Mouse (Mus musculus) forebrain, postnatal 0 days (tissue): ENCODE measurements at regions not wholly inside any gene's neighbourhood (a gene's known extent, or its start where the extent isn't known, plus 50 kb on each side); places are given as distances from the start of the nearest gene placed in this dataset.
A peak's percentile ranks its signal among the peaks of the same experiment; 100 is the strongest.

Experiments
- ATAC-seq: fragments of 200-750 bp; cut with Nextera tagmentation; 2 replicates; pipeline ENCODE4 v1.8.0; 2017; ENCODE audit warnings: mild to moderate bottlenecking, moderate library complexity
- DNase-seq: peaks from one replicate; pipeline ENCODE4 v3.0.0-alpha.2; 2015
- H3K27ac ChIP-seq: fragments of 300-500 bp; sonication (generic); 2 replicates; pipeline ENCODE4 v1.5.1; 2014; ENCODE audit warnings: low read depth, mild to moderate bottlenecking, antibody characterized with exemption, low read length, moderate library complexity, mixed read lengths
- H3K27me3 ChIP-seq: fragments of 300-500 bp; sonication (generic); 2 replicates; pipeline ENCODE4 v1.6.1; 2014; ENCODE audit warnings: mild to moderate bottlenecking, low read length, mixed read lengths; ENCODE audit not compliant: insufficient read depth
- H3K36me3 ChIP-seq: fragments of 300-500 bp; sonication (generic); 2 replicates; pipeline ENCODE4 v1.6.1; 2014; ENCODE audit warnings: mild to moderate bottlenecking, moderate library complexity; ENCODE audit not compliant: insufficient read depth
- H3K4me1 ChIP-seq: fragments of 300-500 bp; sonication (generic); 2 replicates; pipeline ENCODE4 v1.6.1; 2014; ENCODE audit warnings: antibody characterized with exemption; ENCODE audit not compliant: insufficient read depth
- H3K4me2 ChIP-seq: fragments of 300-500 bp; sonication (generic); 2 replicates; pipeline ENCODE4 v1.6.1; 2014; ENCODE audit warnings: low read depth, mild to moderate bottlenecking, moderate library complexity
- H3K4me3 ChIP-seq: fragments of 300-500 bp; sonication (generic); 2 replicates; pipeline ENCODE4 v1.5.1; 2014; ENCODE audit warnings: low read depth, low read length, mixed read lengths
- H3K9ac ChIP-seq: fragments of 300-500 bp; sonication (generic); 2 replicates; pipeline ENCODE4 v1.6.1; 2014; ENCODE audit warnings: mild to moderate bottlenecking
- H3K9me3 ChIP-seq: fragments of 300-500 bp; sonication (generic); 2 replicates; pipeline ENCODE4 v1.6.1; 2016; ENCODE audit warnings: low read length
- CTCF ChIP-seq: sonication (generic); IDR thresholded peaks from 2 replicates; pipeline ENCODE4 v1.5.1; 2016; ENCODE audit warnings: antibody characterized with exemption, control low read depth, low read depth
- WGBS: fragments of 180-500 bp; shearing (Covaris S2); extraction: QIAGEN DNeasy Blood & Tissue Kit; methylation state at CpG from one replicate; pipeline ENCODE4 v1.1.7; 2014; 5-methylcytosine and 5-hydroxymethylcytosine counted together

- WGBS: 75% methylated on average over 6 of the region's 6 CpGs
- Histone ChIP-seq H3K36me3 (no peaks in the 10 kb centered on the region), H3K27me3 (no peaks in the 10 kb centered on the region), H3K4me2 (no peak overlapping the region), H3K27ac (no peak overlapping the region), H3K4me1 (no peaks in the 10 kb centered on the region), H3K9me3 (no peaks in the 10 kb centered on the region), H3K4me3 (no peak overlapping the region), H3K9ac (no peak overlapping the region)
- ATAC-seq (no peak), DNase-seq (no peak)
- no peak for TF ChIP-seq CTCF
Measured at GRCm38 (mm10) chr8:49631286-49631685, 787.5 kb upstream of the Tenm3 start.

DNA sequence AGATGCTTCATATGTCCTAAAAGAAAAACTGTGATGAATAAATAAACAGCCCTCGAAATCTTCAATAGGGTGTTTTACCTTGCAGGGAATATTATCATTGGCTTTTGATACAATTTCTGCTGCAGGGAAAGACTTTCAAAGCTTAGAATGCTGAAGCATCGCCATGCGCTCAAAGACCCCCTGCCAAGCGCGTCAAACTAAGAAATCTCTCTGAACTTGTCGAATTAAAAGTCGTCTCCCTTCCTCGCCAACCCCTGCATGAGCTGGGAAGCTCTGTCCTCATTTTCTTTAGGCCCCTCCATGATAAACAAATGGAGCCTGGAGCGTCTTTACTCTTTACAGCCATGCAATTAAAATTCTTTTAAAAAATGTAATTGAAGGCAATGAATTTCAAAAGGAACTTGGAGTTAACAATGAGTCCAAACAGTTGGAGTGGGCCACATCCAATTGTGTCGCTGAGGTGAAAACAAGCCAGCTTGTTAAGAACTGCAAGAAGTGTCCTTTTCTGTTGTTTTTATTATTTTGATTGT, 784.3 kb upstream of the Tenm3 start:
- WGBS: 13% methylated on average over 10 of the region's 10 CpGs
- Histone ChIP-seq H3K4me2 (no peak overlapping the region), H3K4me3 (no peak overlapping the region), H3K4me1 (no peaks in the 10 kb centered on the region), H3K9me3 (no peaks in the 10 kb centered on the region), H3K9ac (no peak overlapping the region), H3K27ac (no peak overlapping the region), H3K27me3 (no peaks in the 10 kb centered on the region), H3K36me3 (no peaks in the 10 kb centered on the region)
- DNase-seq (no peak), ATAC-seq (no peak)
- TF ChIP-seq CTCF: no peak

DNA sequence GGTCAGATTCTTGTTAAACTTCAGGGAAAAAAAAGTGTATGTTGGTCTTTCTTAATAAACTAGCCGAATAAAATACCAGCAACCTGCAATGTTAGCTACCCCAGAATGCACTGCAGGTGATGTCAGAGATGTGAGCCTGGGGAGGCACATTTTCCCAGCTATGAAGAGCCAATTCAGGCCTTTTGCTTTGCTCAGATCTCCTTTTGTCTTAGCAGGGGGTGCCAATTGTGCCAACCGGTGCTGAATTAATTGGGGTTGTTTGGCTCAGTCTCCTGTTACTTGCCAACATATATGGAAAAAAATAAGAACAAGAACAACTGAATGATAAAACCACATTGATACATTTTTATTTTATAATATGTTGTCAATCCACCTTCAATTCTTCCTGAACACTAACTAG, 751.8 kb upstream of the Tenm3 start:
- ATAC-seq (no peak), DNase-seq (no peak)
- no peaks in the 10 kb centered on the region for H3K36me3 ChIP-seq
- H3K27me3 ChIP-seq: no peaks in the 10 kb centered on the region
- H3K9ac ChIP-seq: no peak overlapping the region
- no peaks in the 10 kb centered on the region for H3K9me3 ChIP-seq
- H3K4me1 ChIP-seq: no peaks in the 10 kb centered on the region
- WGBS: 16% methylated on average over 2 of the region's 2 CpGs
- H3K4me3 ChIP-seq: no peak overlapping the region
- no peak overlapping the region for H3K27ac ChIP-seq
- TF ChIP-seq CTCF: no peak
- no peak overlapping the region for H3K4me2 ChIP-seq

DNA sequence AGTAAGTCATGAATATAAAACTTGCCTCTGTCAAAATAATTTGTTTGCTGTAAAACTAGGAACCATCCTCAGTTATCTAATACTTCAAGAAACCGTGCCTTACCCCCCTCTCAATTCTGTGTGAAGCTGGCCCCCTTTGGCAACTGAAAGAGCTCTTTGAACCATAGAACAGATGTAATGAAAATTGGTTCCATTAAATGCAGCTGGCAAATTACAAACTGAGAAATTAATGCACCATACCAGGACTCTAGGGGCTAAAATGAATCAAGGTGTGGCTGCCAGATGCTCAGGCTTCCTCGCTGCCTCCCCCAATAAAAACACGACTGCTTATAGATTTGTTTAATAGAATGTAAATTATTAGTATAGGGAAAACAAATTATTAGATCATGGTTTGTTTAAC, 723.7 kb upstream of the Tenm3 start:
- TF ChIP-seq CTCF: no peak
- Histone ChIP-seq H3K9ac (no peak overlapping the region), H3K9me3 (no peaks in the 10 kb centered on the region), H3K4me2 (no peak overlapping the region), H3K4me1 (no peaks in the 10 kb centered on the region), H3K27me3 (no peaks in the 10 kb centered on the region), H3K27ac (no peak overlapping the region), H3K36me3 (no peaks in the 10 kb centered on the region), H3K4me3 (no peak overlapping the region)
- DNase-seq: no peak
- no peak for ATAC-seq
- WGBS: 42% methylated on average over 3 of the region's 3 CpGs

- DNase-seq: no peak
- Histone ChIP-seq H3K4me3 (no peak overlapping the region), H3K27ac (no peak overlapping the region), H3K36me3 (no peaks in the 10 kb centered on the region), H3K4me1 (no peaks in the 10 kb centered on the region), H3K9me3 (no peaks in the 10 kb centered on the region), H3K4me2 (no peak overlapping the region), H3K27me3 (no peaks in the 10 kb centered on the region), H3K9ac (no peak overlapping the region)
- WGBS: 45% methylated on average over 5 of the region's 5 CpGs
- no peak for TF ChIP-seq CTCF
- ATAC-seq: no peak
Measured at GRCm38 (mm10) chr8:49563499-49564279, 719.9 kb upstream of the Tenm3 start.

DNA sequence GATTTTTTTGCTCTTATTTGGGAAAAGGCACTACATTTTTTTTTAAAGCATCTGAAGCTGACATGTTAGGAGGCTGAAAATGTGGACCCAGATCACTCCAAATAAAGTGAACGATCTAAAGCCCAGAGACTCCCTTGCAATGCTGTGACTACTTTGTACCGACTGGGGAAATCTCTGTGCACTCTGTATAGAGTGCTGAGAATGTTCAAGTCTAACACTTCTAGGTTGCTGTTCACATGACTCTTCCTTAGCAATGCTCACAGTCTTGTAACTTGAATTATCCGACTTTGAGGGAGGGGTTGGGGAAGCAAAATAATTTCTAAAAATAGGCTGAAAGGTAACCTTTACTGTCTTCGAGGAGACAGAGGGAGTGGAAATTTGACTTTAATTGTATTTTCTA, 719.2 kb upstream of the Tenm3 start:
- DNase-seq (no peak), ATAC-seq (no peak)
- H3K4me2 ChIP-seq: no peak overlapping the region
- TF ChIP-seq CTCF: no peak
- H3K4me1 ChIP-seq: no peaks in the 10 kb centered on the region
- WGBS: 76% methylated on average over 4 of the region's 4 CpGs
- H3K27ac ChIP-seq: no peak overlapping the region
- H3K9me3 ChIP-seq: no peaks in the 10 kb centered on the region
- H3K9ac ChIP-seq: no peak overlapping the region
- H3K27me3 ChIP-seq: no peaks in the 10 kb centered on the region
- no peaks in the 10 kb centered on the region for H3K36me3 ChIP-seq
- H3K4me3 ChIP-seq: no peak overlapping the region

GRCm38 (mm10) chr8:49555724-49556457, 712.1 kb upstream of the Tenm3 start:
- no peaks in the 10 kb centered on the region for H3K4me1 ChIP-seq
- no peak for ATAC-seq
- 60% methylated on average over 7 of the region's 7 CpGs for WGBS
- peak; percentile 41 for DNase-seq
- no peaks in the 10 kb centered on the region for H3K36me3 ChIP-seq
- H3K27me3 ChIP-seq: no peaks in the 10 kb centered on the region
- no peak for TF ChIP-seq CTCF
- no peak overlapping the region for H3K27ac ChIP-seq
- H3K4me3 ChIP-seq: no peak overlapping the region
- H3K9ac ChIP-seq: no peak overlapping the region
- no peak overlapping the region for H3K4me2 ChIP-seq
- no peaks in the 10 kb centered on the region for H3K9me3 ChIP-seq
